Mouse (Mus musculus): Measurements from ENCODE around the gene Slc9a3r2. TPM values are rescaled to one million over a fixed set of nuclear protein-coding genes. Genes with fewer than 3 reads are reported as not detected.

The Slc9a3r2 gene
- polyA plus RNA-seq (2014; fragmentation: Illumina TruSeq; extraction: RNeasy Lipid Tissue Mini Kit (QIAGEN cat#74804); ENCODE audit: insufficient read depth, low read depth, low replicate concordance): 287 TPM

DNA sequence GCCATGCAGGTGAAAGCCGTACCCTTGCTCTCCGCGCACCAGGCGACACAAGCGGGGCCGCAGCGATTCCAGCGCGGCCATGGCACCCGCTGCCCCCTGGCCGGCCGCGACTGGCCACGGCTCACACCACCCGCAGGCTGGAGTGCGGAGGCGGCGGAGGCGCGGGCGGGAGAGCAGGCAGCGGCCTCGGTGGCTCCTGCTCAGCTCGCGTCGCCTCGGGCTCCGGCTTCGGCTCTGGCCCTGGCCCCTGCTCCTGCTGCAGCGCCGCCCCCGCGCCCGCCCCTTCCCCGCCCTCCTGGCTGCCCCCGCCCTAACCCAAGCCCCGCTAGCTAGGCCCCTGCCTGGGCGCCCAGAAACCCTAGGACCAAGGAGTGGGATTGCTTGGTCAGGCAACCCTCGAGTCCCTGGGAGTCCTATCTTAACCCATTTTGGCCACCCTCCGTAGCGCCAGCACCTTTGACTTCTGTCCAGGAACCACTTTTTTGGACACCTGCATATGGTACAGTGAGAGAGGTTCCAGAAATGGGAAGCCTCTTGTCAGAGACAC is at the start of gene Slc9a3r2:
Slc9a3r2 (minus strand) TSS at position 258 of the 547 bp plus-strand sequence.

DNA sequence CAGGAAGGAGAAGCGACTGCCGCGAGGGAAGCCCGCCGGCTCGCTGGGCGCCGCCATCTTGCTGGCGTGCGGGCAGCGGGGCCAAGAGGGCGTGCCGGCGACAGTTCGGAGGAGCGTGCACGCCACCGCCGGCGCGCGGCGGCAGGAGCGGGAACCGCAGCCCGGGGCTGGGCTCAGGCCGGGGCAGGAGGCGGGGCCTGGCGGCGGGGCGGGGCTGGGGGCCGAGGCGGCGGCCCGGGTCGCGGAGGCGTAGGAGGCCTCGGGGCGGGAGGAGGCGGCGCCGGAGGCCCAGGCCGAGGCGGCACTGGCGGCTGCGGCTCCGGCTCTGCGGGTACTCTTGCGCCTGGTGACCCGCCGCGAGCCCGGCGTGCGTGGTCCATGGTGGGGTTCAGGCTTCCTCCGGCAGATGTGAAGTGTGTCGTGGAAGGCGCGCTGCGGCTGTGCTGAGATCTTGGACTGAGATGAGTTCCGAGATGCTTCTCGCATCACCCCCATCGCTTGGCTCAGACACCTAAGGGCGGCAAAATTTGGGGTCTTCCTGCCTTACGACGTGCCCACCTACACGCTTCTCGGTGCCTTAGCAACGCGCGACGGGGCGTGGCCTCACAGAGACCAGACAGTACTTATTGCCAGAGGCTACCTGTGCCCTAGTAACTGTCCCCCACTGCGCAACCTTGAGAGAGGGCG is 46.0 kb upstream of the Slc9a3r2 start, which contains the start of the genes Gfer and Noxo1:
Gfer (minus strand) TSS at position 146 of the 687 bp plus-strand sequence.
Noxo1 (plus strand) TSS at position 224 of the 687 bp plus-strand sequence.

DNA sequence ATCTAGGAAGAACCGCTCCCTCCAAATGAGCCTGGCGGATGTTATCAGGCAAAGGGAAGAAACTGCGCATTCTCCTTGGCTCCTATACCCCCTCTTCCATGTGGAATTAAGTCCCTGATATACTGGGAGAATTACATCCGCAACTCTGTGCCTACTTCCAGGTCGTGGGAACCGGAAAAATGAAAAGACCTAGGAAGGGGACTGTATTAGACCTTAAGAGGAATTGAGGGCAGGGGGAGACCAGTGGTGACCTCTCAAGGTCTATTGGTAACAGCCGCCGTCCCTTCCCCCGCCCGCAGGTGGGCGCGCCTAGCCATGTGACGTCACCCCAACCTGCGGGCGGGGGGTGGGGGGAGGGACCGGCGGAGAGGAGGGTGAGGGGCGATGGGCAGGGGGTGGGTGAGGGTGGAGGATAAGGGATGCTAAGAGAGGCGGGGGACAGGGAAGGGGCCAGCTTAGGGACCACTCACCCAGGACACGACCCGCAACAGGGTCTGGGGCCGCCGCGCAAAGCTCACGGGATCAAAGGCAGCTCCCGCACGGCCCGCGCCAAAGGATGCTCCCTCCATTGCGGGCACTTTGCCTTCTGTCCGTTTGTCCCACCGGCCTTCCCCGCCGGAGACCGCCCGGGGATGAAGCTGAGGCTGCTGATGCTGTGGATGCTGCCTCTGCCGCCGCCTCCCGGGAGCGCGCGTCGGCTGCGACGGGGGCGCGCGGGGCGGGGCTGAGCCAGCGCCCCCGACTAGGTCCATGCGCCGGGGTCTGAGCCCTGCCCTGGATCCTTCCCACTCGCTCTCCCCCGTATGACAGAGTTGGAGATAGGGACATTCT is 39.3 kb upstream of the Slc9a3r2 start, which contains the start of gene Syngr3:
Syngr3 (minus strand) TSS at position 705 of the 831 bp plus-strand sequence.

DNA sequence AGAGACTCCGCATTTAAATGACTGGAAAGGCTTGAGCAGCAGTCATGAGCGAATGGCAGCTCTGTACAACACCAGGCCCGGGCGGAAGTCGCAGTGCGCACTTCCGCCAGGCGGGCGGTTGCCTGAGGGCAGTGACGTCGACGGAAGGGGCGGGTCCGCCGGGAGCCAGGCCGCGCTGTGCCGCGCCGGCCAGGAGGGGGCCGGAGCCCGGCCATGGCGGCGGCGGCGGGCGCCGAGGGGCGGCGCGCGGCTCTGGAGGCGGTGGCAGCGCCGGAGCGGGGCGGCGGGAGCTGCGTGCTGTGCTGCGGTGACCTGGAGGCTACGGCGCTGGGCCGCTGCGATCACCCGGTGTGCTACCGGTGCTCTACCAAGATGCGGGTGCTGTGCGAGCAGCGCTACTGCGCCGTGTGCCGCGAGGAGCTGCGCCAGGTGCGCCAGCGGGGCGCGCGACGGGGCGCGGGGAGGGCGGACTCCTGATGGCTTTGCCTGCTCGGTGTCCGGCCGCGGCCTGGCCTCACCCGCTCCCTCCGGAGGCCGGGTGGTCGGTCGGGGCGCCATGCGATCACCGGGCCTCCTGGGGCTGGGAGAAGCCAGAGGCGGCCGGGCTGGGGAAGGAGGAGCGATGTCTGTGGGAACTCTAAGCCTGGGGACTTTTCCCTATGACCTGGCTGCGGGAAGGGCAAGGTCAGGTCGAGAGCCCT is 19.6 kb upstream of the Slc9a3r2 start, which contains the start of gene Zfp598:
Zfp598 (plus strand) TSS at position 143 of the 701 bp plus-strand sequence.

DNA sequence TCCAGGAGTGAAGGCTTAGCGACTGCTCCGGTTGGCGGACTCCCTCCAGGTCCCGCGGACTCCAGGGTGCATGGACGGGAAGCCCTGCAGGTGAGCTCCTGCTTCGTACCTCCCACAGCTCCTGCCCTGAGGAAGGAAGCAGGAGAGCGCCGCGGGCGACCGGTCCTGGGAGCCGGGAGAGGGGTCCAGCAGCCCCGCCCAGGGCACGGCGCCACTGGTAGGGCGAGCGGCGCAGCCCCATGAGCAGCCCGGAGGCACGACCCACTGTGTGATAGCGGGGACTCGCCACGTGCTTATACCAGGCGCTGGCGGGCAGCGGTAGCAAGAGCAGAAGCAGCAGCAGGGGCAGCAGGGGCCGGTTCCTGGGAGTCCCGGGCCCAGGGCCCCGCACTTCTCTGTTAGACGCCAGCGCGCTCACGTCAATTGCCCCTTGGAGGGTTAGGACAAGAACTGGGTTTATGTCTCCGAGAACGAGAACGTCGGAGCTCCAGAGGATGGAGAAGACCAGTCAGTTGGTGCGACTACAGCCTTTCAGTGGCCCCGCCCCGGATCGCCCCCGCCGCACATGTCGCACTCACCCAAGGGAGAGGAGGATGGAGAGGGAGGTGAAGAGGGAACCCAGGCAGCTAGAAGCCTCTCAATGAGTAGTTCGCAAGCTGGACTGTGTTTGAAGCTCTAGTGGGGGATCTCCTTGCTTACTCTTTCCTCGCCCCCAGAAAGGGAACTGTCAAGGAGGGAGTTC is 8.1 kb upstream of the Slc9a3r2 start, which contains the start of gene Npw:
Npw (minus strand) TSS at position 441 of the 742 bp plus-strand sequence.

DNA sequence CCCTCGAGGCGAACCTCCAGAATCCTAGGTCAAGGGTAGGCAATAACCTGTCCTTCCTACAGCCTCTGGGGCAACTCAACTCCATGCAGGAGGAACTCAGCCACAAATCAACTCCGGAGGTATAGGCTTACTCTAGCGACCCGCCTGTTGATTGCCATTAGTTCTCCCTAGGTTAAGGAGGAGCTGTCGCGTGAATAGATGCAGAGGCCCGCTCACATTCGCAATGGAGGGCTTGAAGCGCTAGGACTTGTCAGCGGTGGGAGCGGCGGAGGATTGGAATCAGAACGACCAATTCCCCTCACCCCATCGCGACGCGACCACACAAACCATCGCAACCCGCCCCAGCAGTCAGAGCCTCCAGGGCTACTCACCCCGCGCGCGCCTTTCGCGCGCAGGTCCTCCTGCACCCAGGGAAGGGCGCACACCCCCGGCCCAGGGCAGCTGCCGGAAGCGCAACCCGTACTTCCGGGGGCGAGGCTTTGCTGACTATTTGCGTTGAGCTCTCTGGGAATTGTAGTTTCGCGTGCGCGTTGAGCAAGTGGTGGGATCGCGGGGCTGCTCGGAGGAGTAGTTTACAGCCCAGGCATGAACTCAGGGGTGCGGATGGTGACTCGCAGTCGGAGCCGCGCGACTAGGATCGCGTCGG is 17.8 kb downstream of the Slc9a3r2 start, which contains the start of the genes Tsc2 and Nthl1:
Tsc2 (minus strand) TSS at position 464 of the 646 bp plus-strand sequence.
Nthl1 (plus strand) TSS at position 514 of the 646 bp plus-strand sequence.

Other genes starting within 250 kb of the Slc9a3r2 start
- 55.3 TPM for gene Rnps1, start 235.8 kb downstream of the Slc9a3r2 start, polyA plus RNA-seq (2014; fragmentation: Illumina TruSeq; extraction: RNeasy Lipid Tissue Mini Kit (QIAGEN cat#74804); ENCODE audit: insufficient read depth, low read depth, low replicate concordance)
- 68.8 TPM for gene Eci1, start 223.7 kb downstream of the Slc9a3r2 start, polyA plus RNA-seq (2014; fragmentation: Illumina TruSeq; extraction: RNeasy Lipid Tissue Mini Kit (QIAGEN cat#74804); ENCODE audit: insufficient read depth, low read depth, low replicate concordance)
- 4.0 TPM for gene Dnase1l2, start 207.2 kb downstream of the Slc9a3r2 start, polyA plus RNA-seq (2014; fragmentation: Illumina TruSeq; extraction: RNeasy Lipid Tissue Mini Kit (QIAGEN cat#74804); ENCODE audit: insufficient read depth, low read depth, low replicate concordance)
- gene E4f1, start 180.0 kb downstream of the Slc9a3r2 start, polyA plus RNA-seq (2014; fragmentation: Illumina TruSeq; extraction: RNeasy Lipid Tissue Mini Kit (QIAGEN cat#74804); ENCODE audit: insufficient read depth, low read depth, low replicate concordance): 21.7 TPM
- gene Pgp, start 179.9 kb downstream of the Slc9a3r2 start, polyA plus RNA-seq (2014; fragmentation: Illumina TruSeq; extraction: RNeasy Lipid Tissue Mini Kit (QIAGEN cat#74804); ENCODE audit: insufficient read depth, low read depth, low replicate concordance): 20.4 TPM
- not detected for gene Bricd5, start 176.4 kb downstream of the Slc9a3r2 start, polyA plus RNA-seq (2014; fragmentation: Illumina TruSeq; extraction: RNeasy Lipid Tissue Mini Kit (QIAGEN cat#74804); ENCODE audit: insufficient read depth, low read depth, low replicate concordance)
- 8.3 TPM for gene Mlst8, start 171.2 kb downstream of the Slc9a3r2 start, polyA plus RNA-seq (2014; fragmentation: Illumina TruSeq; extraction: RNeasy Lipid Tissue Mini Kit (QIAGEN cat#74804); ENCODE audit: insufficient read depth, low read depth, low replicate concordance)
- gene Caskin1, start 161.7 kb downstream of the Slc9a3r2 start, polyA plus RNA-seq (2014; fragmentation: Illumina TruSeq; extraction: RNeasy Lipid Tissue Mini Kit (QIAGEN cat#74804); ENCODE audit: insufficient read depth, low read depth, low replicate concordance): 0.34 TPM
- 59.5 TPM for gene Traf7, start 122.4 kb downstream of the Slc9a3r2 start, polyA plus RNA-seq (2014; fragmentation: Illumina TruSeq; extraction: RNeasy Lipid Tissue Mini Kit (QIAGEN cat#74804); ENCODE audit: insufficient read depth, low read depth, low replicate concordance)
- 0.42 TPM for gene Rab26, start 116.1 kb downstream of the Slc9a3r2 start, polyA plus RNA-seq (2014; fragmentation: Illumina TruSeq; extraction: RNeasy Lipid Tissue Mini Kit (QIAGEN cat#74804); ENCODE audit: insufficient read depth, low read depth, low replicate concordance)
- 28.6 TPM for gene Pkd1, start 100.5 kb downstream of the Slc9a3r2 start, polyA plus RNA-seq (2014; fragmentation: Illumina TruSeq; extraction: RNeasy Lipid Tissue Mini Kit (QIAGEN cat#74804); ENCODE audit: insufficient read depth, low read depth, low replicate concordance)
- 60.0 TPM for gene Tsc2, start 17.7 kb downstream of the Slc9a3r2 start, polyA plus RNA-seq (2014; fragmentation: Illumina TruSeq; extraction: RNeasy Lipid Tissue Mini Kit (QIAGEN cat#74804); ENCODE audit: insufficient read depth, low read depth, low replicate concordance)
- gene Nthl1, start 17.6 kb downstream of the Slc9a3r2 start, polyA plus RNA-seq (2014; fragmentation: Illumina TruSeq; extraction: RNeasy Lipid Tissue Mini Kit (QIAGEN cat#74804); ENCODE audit: insufficient read depth, low read depth, low replicate concordance): 10.0 TPM
- 29.8 TPM for gene Npw, start 8.1 kb upstream of the Slc9a3r2 start, polyA plus RNA-seq (2014; fragmentation: Illumina TruSeq; extraction: RNeasy Lipid Tissue Mini Kit (QIAGEN cat#74804); ENCODE audit: insufficient read depth, low read depth, low replicate concordance)
- gene Zfp598, start 19.4 kb upstream of the Slc9a3r2 start, polyA plus RNA-seq (2014; fragmentation: Illumina TruSeq; extraction: RNeasy Lipid Tissue Mini Kit (QIAGEN cat#74804); ENCODE audit: insufficient read depth, low read depth, low replicate concordance): 17.1 TPM
- 0.15 TPM for gene Syngr3, start 39.6 kb upstream of the Slc9a3r2 start, polyA plus RNA-seq (2014; fragmentation: Illumina TruSeq; extraction: RNeasy Lipid Tissue Mini Kit (QIAGEN cat#74804); ENCODE audit: insufficient read depth, low read depth, low replicate concordance)
- 16.3 TPM for gene Gfer, start 45.8 kb upstream of the Slc9a3r2 start, polyA plus RNA-seq (2014; fragmentation: Illumina TruSeq; extraction: RNeasy Lipid Tissue Mini Kit (QIAGEN cat#74804); ENCODE audit: insufficient read depth, low read depth, low replicate concordance)
- gene Noxo1, start 45.9 kb upstream of the Slc9a3r2 start, polyA plus RNA-seq (2014; fragmentation: Illumina TruSeq; extraction: RNeasy Lipid Tissue Mini Kit (QIAGEN cat#74804); ENCODE audit: insufficient read depth, low read depth, low replicate concordance): 5.1 TPM
- 18.7 TPM for gene Tbl3, start 57.3 kb upstream of the Slc9a3r2 start, polyA plus RNA-seq (2014; fragmentation: Illumina TruSeq; extraction: RNeasy Lipid Tissue Mini Kit (QIAGEN cat#74804); ENCODE audit: insufficient read depth, low read depth, low replicate concordance)
- gene Rnf151, start 67.7 kb upstream of the Slc9a3r2 start, polyA plus RNA-seq (2014; fragmentation: Illumina TruSeq; extraction: RNeasy Lipid Tissue Mini Kit (QIAGEN cat#74804); ENCODE audit: insufficient read depth, low read depth, low replicate concordance): not detected
- 1,101 TPM for gene Rps2, start 67.8 kb upstream of the Slc9a3r2 start, polyA plus RNA-seq (2014; fragmentation: Illumina TruSeq; extraction: RNeasy Lipid Tissue Mini Kit (QIAGEN cat#74804); ENCODE audit: insufficient read depth, low read depth, low replicate concordance)
- 263 TPM for gene Ndufb10, start 74.2 kb upstream of the Slc9a3r2 start, polyA plus RNA-seq (2014; fragmentation: Illumina TruSeq; extraction: RNeasy Lipid Tissue Mini Kit (QIAGEN cat#74804); ENCODE audit: insufficient read depth, low read depth, low replicate concordance)
- gene Rpl3l, start 77.5 kb upstream of the Slc9a3r2 start, polyA plus RNA-seq (2014; fragmentation: Illumina TruSeq; extraction: RNeasy Lipid Tissue Mini Kit (QIAGEN cat#74804); ENCODE audit: insufficient read depth, low read depth, low replicate concordance): 1.8 TPM
- gene Msrb1, start 86.3 kb upstream of the Slc9a3r2 start, polyA plus RNA-seq (2014; fragmentation: Illumina TruSeq; extraction: RNeasy Lipid Tissue Mini Kit (QIAGEN cat#74804); ENCODE audit: insufficient read depth, low read depth, low replicate concordance): 138 TPM
- 4.0 TPM for gene Hs3st6, start 102.7 kb upstream of the Slc9a3r2 start, polyA plus RNA-seq (2014; fragmentation: Illumina TruSeq; extraction: RNeasy Lipid Tissue Mini Kit (QIAGEN cat#74804); ENCODE audit: insufficient read depth, low read depth, low replicate concordance)
- not detected for gene Meiob, start 154.0 kb upstream of the Slc9a3r2 start, polyA plus RNA-seq (2014; fragmentation: Illumina TruSeq; extraction: RNeasy Lipid Tissue Mini Kit (QIAGEN cat#74804); ENCODE audit: insufficient read depth, low read depth, low replicate concordance)
- gene Hagh, start 189.8 kb upstream of the Slc9a3r2 start, polyA plus RNA-seq (2014; fragmentation: Illumina TruSeq; extraction: RNeasy Lipid Tissue Mini Kit (QIAGEN cat#74804); ENCODE audit: insufficient read depth, low read depth, low replicate concordance): 45.6 TPM
- gene Fahd1, start 200.0 kb upstream of the Slc9a3r2 start, polyA plus RNA-seq (2014; fragmentation: Illumina TruSeq; extraction: RNeasy Lipid Tissue Mini Kit (QIAGEN cat#74804); ENCODE audit: insufficient read depth, low read depth, low replicate concordance): 9.0 TPM
- gene Igfals, start 215.7 kb upstream of the Slc9a3r2 start, polyA plus RNA-seq (2014; fragmentation: Illumina TruSeq; extraction: RNeasy Lipid Tissue Mini Kit (QIAGEN cat#74804); ENCODE audit: insufficient read depth, low read depth, low replicate concordance): 1.3 TPM
- 28.8 TPM for gene Nubp2, start 236.0 kb upstream of the Slc9a3r2 start, polyA plus RNA-seq (2014; fragmentation: Illumina TruSeq; extraction: RNeasy Lipid Tissue Mini Kit (QIAGEN cat#74804); ENCODE audit: insufficient read depth, low read depth, low replicate concordance)
- 25.7 TPM for gene Spsb3, start 236.3 kb upstream of the Slc9a3r2 start, polyA plus RNA-seq (2014; fragmentation: Illumina TruSeq; extraction: RNeasy Lipid Tissue Mini Kit (QIAGEN cat#74804); ENCODE audit: insufficient read depth, low read depth, low replicate concordance)
- 8.2 TPM for gene Eme2, start 244.8 kb upstream of the Slc9a3r2 start, polyA plus RNA-seq (2014; fragmentation: Illumina TruSeq; extraction: RNeasy Lipid Tissue Mini Kit (QIAGEN cat#74804); ENCODE audit: insufficient read depth, low read depth, low replicate concordance)
- 47.3 TPM for gene Mrps34, start 244.8 kb upstream of the Slc9a3r2 start, polyA plus RNA-seq (2014; fragmentation: Illumina TruSeq; extraction: RNeasy Lipid Tissue Mini Kit (QIAGEN cat#74804); ENCODE audit: insufficient read depth, low read depth, low replicate concordance)
- 65.8 TPM for gene Nme3, start 246.2 kb upstream of the Slc9a3r2 start, polyA plus RNA-seq (2014; fragmentation: Illumina TruSeq; extraction: RNeasy Lipid Tissue Mini Kit (QIAGEN cat#74804); ENCODE audit: insufficient read depth, low read depth, low replicate concordance)